Mouse (Mus musculus) intestine, postnatal 0 days (tissue): Measurements from ENCODE around the gene Dkkl1. TPM values are rescaled to one million over a fixed set of nuclear protein-coding genes. Genes with fewer than 3 reads are reported as not detected.

ENCODE experiments used
- ATAC-seq: fragments of 200-750 bp; cut with Nextera tagmentation; 2 replicates; pipeline ENCODE4 v1.8.0; 2017; ENCODE audit warnings: mild to moderate bottlenecking, moderate TSS enrichment, moderate library complexity
- H3K27ac ChIP-seq: fragments of 300-500 bp; sonication (generic); 2 replicates; pipeline ENCODE4 v1.5.1; 2014; ENCODE audit warnings: mild to moderate bottlenecking, low read depth, low read length, moderate library complexity
- H3K27me3 ChIP-seq: fragments of 300-500 bp; sonication (generic); replicated peaks from 2 replicates; pipeline ENCODE4 v1.6.1; 2014; ENCODE audit warnings: low read length, mixed read lengths; ENCODE audit not compliant: control insufficient read depth, insufficient read depth
- H3K36me3 ChIP-seq: fragments of 300-500 bp; sonication (generic); 2 replicates; pipeline ENCODE4 v1.6.1; 2014; ENCODE audit warnings: mild to moderate bottlenecking, moderate library complexity; ENCODE audit not compliant: control insufficient read depth, insufficient read depth
- H3K4me1 ChIP-seq: fragments of 300-500 bp; sonication (generic); replicated peaks from 2 replicates; pipeline ENCODE4 v1.6.1; 2014; ENCODE audit warnings: antibody characterized with exemption, low read length, mixed read lengths; ENCODE audit not compliant: control insufficient read depth, insufficient read depth
- H3K4me2 ChIP-seq: fragments of 300-500 bp; sonication (generic); replicated peaks from 2 replicates; pipeline ENCODE4 v1.6.1; 2014; ENCODE audit warnings: low read depth, mild to moderate bottlenecking, moderate library complexity
- H3K4me3 ChIP-seq: fragments of 300-500 bp; sonication (generic); 2 replicates; pipeline ENCODE4 v1.5.1; 2014; ENCODE audit warnings: low read depth, low read length
- H3K9ac ChIP-seq: fragments of 300-500 bp; sonication (generic); 2 replicates; pipeline ENCODE4 v1.6.1; 2014; ENCODE audit warnings: mild to moderate bottlenecking, low read depth, low read length
- H3K9me3 ChIP-seq: fragments of 300-500 bp; sonication (generic); 2 replicates; pipeline ENCODE4 v1.6.1; 2016; ENCODE audit warnings: mixed run types; ENCODE audit not compliant: control insufficient read depth
- CTCF ChIP-seq: sonication (generic); IDR thresholded peaks from 2 replicates; pipeline ENCODE4 v1.5.1; 2016; ENCODE audit warnings: low read depth, mild to moderate bottlenecking, control low read depth, antibody characterized with exemption, moderate library complexity
- WGBS: fragments of 180-500 bp; shearing (Covaris S2); extraction: QIAGEN DNeasy Blood & Tissue Kit; methylation state at CpG from one replicate; pipeline ENCODE4 v1.1.7; 2014; 5-methylcytosine and 5-hydroxymethylcytosine counted together
- polyA plus RNA-seq: library from polyadenylated mRNA; unstranded; fragments of >200 nt; fragmentation: Nextera tagmentation; extraction: Ambion mirVana; gene quantifications from 2 replicates; pipeline ENCODE4 v1.2.1, GENCODE M21; 2015

Gene Dkkl1
- polyA plus RNA-seq, 1 experiment from 2014 or later: 0.47 TPM

- peaks cover 8% of the 10 kb centered on the region for H3K4me1 ChIP-seq
- no peak overlapping the region for H3K4me3 ChIP-seq
- no peak for ATAC-seq
- no peaks in the 10 kb centered on the region for H3K27me3 ChIP-seq
- no peak overlapping the region for H3K4me2 ChIP-seq
- TF ChIP-seq CTCF: no peak
- no peak overlapping the region for H3K9ac ChIP-seq
- H3K9me3 ChIP-seq: no peaks in the 10 kb centered on the region
- peaks cover 16% of the 10 kb centered on the region; the same call in 1 of the 2 replicates for H3K36me3 ChIP-seq
- no peak overlapping the region for H3K27ac ChIP-seq
- 83% methylated on average over 11 of the region's 11 CpGs for WGBS
Observed at GRCm38 (mm10) chr7:45231941-45232340, 20.0 kb upstream of the Dkkl1 start.

GRCm38 (mm10) chr7:45231192-45231591, 19.2 kb upstream of the Dkkl1 start:
- ATAC-seq: no peak
- no peak overlapping the region for H3K4me3 ChIP-seq
- no peak overlapping the region for H3K27ac ChIP-seq
- H3K27me3 ChIP-seq: no peaks in the 10 kb centered on the region
- no peak overlapping the region for H3K4me2 ChIP-seq
- WGBS: 88% methylated on average over 12 of the region's 12 CpGs
- no peak overlapping the region for H3K9ac ChIP-seq
- H3K9me3 ChIP-seq: no peaks in the 10 kb centered on the region
- peaks cover 8% of the 10 kb centered on the region for H3K4me1 ChIP-seq
- TF ChIP-seq CTCF: no peak
- H3K36me3 ChIP-seq: peaks cover 18% of the 10 kb centered on the region; the same call in 1 of the 2 replicates

GRCm38 (mm10) chr7:45229459-45230203, 17.7 kb upstream of the Dkkl1 start:
- H3K9me3 ChIP-seq: no peaks in the 10 kb centered on the region
- 92% methylated on average over 7 of the region's 7 CpGs for WGBS
- H3K4me2 ChIP-seq: no peak overlapping the region
- H3K36me3 ChIP-seq: peaks cover 28% of the 10 kb centered on the region; the same call in 1 of the 2 replicates
- peaks cover 8% of the 10 kb centered on the region for H3K4me1 ChIP-seq
- no peak overlapping the region for H3K27ac ChIP-seq
- ATAC-seq: no peak
- no peaks in the 10 kb centered on the region for H3K27me3 ChIP-seq
- no peak for TF ChIP-seq CTCF
- no peak overlapping the region for H3K4me3 ChIP-seq
- no peak overlapping the region for H3K9ac ChIP-seq

GRCm38 (mm10) chr7:45229046-45229445, 17.1 kb upstream of the Dkkl1 start:
- Histone ChIP-seq H3K9me3 (no peaks in the 10 kb centered on the region), H3K36me3 (peaks cover 28% of the 10 kb centered on the region; the same call in 1 of the 2 replicates)
- TF ChIP-seq CTCF: no peak

GRCm38 (mm10) chr7:45228548-45228947, 16.6 kb upstream of the Dkkl1 start:
- Histone ChIP-seq H3K27ac (no peak overlapping the region), H3K27me3 (no peaks in the 10 kb centered on the region), H3K4me2 (no peak overlapping the region), H3K9ac (no peak overlapping the region), H3K9me3 (no peaks in the 10 kb centered on the region), H3K4me3 (no peak overlapping the region), H3K36me3 (peaks cover 30% of the 10 kb centered on the region; the same call in 1 of the 2 replicates), H3K4me1 (peaks cover under 1% of the 10 kb centered on the region; the same call in 1 of the 2 replicates)
- no peak for ATAC-seq
- TF ChIP-seq CTCF: no peak
- 93% methylated on average over 18 of the region's 18 CpGs for WGBS

More at GRCm38 (mm10) chr7:45229046-45229445, 17.1 kb upstream of the Dkkl1 start:
- Histone ChIP-seq H3K4me3 (no peak overlapping the region), H3K4me1 (peaks cover 6% of the 10 kb centered on the region), H3K27me3 (no peaks in the 10 kb centered on the region), H3K27ac (no peak overlapping the region), H3K9ac (no peak overlapping the region), H3K4me2 (no peak overlapping the region)
- no peak for ATAC-seq
- WGBS: 90% methylated on average over 8 of the region's 8 CpGs

GRCm38 (mm10) chr7:45226421-45226820, 14.5 kb upstream of the Dkkl1 start:
- 94% methylated on average over 5 of the region's 5 CpGs for WGBS
- Histone ChIP-seq H3K36me3 (peaks cover 25% of the 10 kb centered on the region; the same call in 1 of the 2 replicates), H3K9me3 (no peaks in the 10 kb centered on the region), H3K27ac (no peak overlapping the region), H3K4me3 (no peak overlapping the region), H3K4me2 (no peak overlapping the region), H3K27me3 (no peaks in the 10 kb centered on the region), H3K9ac (no peak overlapping the region), H3K4me1 (no peaks in the 10 kb centered on the region)
- TF ChIP-seq CTCF: no peak
- no peak for ATAC-seq
